Mouse (Mus musculus): ENCODE measurements around the gene Ubxn2a. TPM values are rescaled to one million over a fixed set of nuclear protein-coding genes. Genes with fewer than 3 reads are reported as not detected.
"Not testable (repeated sequence)": the region's sequence is repeated elsewhere in the genome, so short reads cannot be mapped to it uniquely, and the experiment has no call there.

Gene Ubxn2a
- polyA plus RNA-seq, 1 experiment from 2014 or later: 25.7 TPM

- Histone ChIP-seq H3K27ac (no peak overlapping the region), H3K36me3 (ENCODE audit: inconsistent target) (no peaks in the 10 kb centered on the region), H3K79me2 (ENCODE audit: inconsistent target) (no peaks in the 10 kb centered on the region; the same call in 1 of the 2 replicates), H3K4me3 (ENCODE audit: inconsistent target) (no peak overlapping the region)
- 83% methylated on average over 7 of the region's 7 CpGs for WGBS (ENCODE audit: missing documents)
These were observed 1.6 kb downstream of the Ubxn2a start for GRCm38 (mm10) chr12:4905946-4906345.

- 100% methylated on average over 5 of the region's 5 CpGs for WGBS (ENCODE audit: missing documents)
- H3K36me3 ChIP-seq (ENCODE audit: inconsistent target): no peaks in the 10 kb centered on the region
- H3K27ac ChIP-seq: no peak overlapping the region
- H3K79me2 ChIP-seq (ENCODE audit: inconsistent target): no peaks in the 10 kb centered on the region
- no peak overlapping the region for H3K4me3 ChIP-seq (ENCODE audit: inconsistent target)
These were observed 9.5 kb downstream of the Ubxn2a start for GRCm38 (mm10) chr12:4898024-4898423.

- 100% methylated on average over 1 of the region's 1 CpGs for WGBS (ENCODE audit: missing documents)
- no peaks in the 10 kb centered on the region for H3K79me2 ChIP-seq (ENCODE audit: inconsistent target)
- no peak overlapping the region for H3K27ac ChIP-seq
- no peak overlapping the region for H3K4me3 ChIP-seq (ENCODE audit: inconsistent target)
- H3K36me3 ChIP-seq (ENCODE audit: inconsistent target): peaks cover 9% of the 10 kb centered on the region; the same call in 1 of the 2 replicates
These were observed 17.6 kb downstream of the Ubxn2a start for GRCm38 (mm10) chr12:4889891-4890290.

- Histone ChIP-seq H3K79me2 (ENCODE audit: inconsistent target) (no peaks in the 10 kb centered on the region), H3K4me3 (ENCODE audit: inconsistent target) (no peak overlapping the region), H3K27ac (no peak overlapping the region), H3K36me3 (ENCODE audit: inconsistent target) (peaks cover 9% of the 10 kb centered on the region; the same call in 1 of the 2 replicates)
- WGBS (ENCODE audit: missing documents): 94% methylated on average over 2 of the region's 2 CpGs
These were observed 18.3 kb downstream of the Ubxn2a start for GRCm38 (mm10) chr12:4889251-4889650.

GRCm38 (mm10) chr12:4888739-4889138 is 18.8 kb downstream of the Ubxn2a start:
- H3K79me2 ChIP-seq (ENCODE audit: inconsistent target): no peaks in the 10 kb centered on the region
- peaks cover 9% of the 10 kb centered on the region; the same call in 1 of the 2 replicates for H3K36me3 ChIP-seq (ENCODE audit: inconsistent target)
- no peak overlapping the region for H3K4me3 ChIP-seq (ENCODE audit: inconsistent target)
- no peak overlapping the region for H3K27ac ChIP-seq

GRCm38 (mm10) chr12:4886581-4886980 is 20.9 kb downstream of the Ubxn2a start:
- not testable (repeated sequence) for H3K27ac ChIP-seq; H3K79me2 ChIP-seq (ENCODE audit: inconsistent target); H3K4me3 ChIP-seq (ENCODE audit: inconsistent target); H3K36me3 ChIP-seq (ENCODE audit: inconsistent target)
- WGBS (ENCODE audit: missing documents): 97% methylated on average over 4 of the region's 4 CpGs

- WGBS (ENCODE audit: missing documents): 82% methylated on average over 1 of the region's 1 CpGs
- H3K36me3 ChIP-seq (ENCODE audit: inconsistent target): no peaks in the 10 kb centered on the region
These were observed 22.4 kb downstream of the Ubxn2a start for GRCm38 (mm10) chr12:4885062-4885461.

GRCm38 (mm10) chr12:4882086-4882485 is 25.4 kb downstream of the Ubxn2a start:
- no peak overlapping the region for H3K4me3 ChIP-seq (ENCODE audit: inconsistent target)
- no peak overlapping the region for H3K27ac ChIP-seq
- H3K36me3 ChIP-seq (ENCODE audit: inconsistent target): no peaks in the 10 kb centered on the region
- no peaks in the 10 kb centered on the region for H3K79me2 ChIP-seq (ENCODE audit: inconsistent target)
- WGBS (ENCODE audit: missing documents): 88% methylated on average over 2 of the region's 2 CpGs

More at GRCm38 (mm10) chr12:4885062-4885461, 22.4 kb downstream of the Ubxn2a start:
- no peak overlapping the region for H3K4me3 ChIP-seq (ENCODE audit: inconsistent target)
- no peaks in the 10 kb centered on the region for H3K79me2 ChIP-seq (ENCODE audit: inconsistent target)
- H3K27ac ChIP-seq: no peak overlapping the region

- no peak overlapping the region for H3K4me3 ChIP-seq (ENCODE audit: inconsistent target)
- H3K27ac ChIP-seq: no peak overlapping the region
- H3K79me2 ChIP-seq (ENCODE audit: inconsistent target): no peaks in the 10 kb centered on the region
- no peaks in the 10 kb centered on the region for H3K36me3 ChIP-seq (ENCODE audit: inconsistent target)
- 95% methylated on average over 5 of the region's 5 CpGs for WGBS (ENCODE audit: missing documents)
These were observed 28.5 kb downstream of the Ubxn2a start for GRCm38 (mm10) chr12:4879048-4879447.

- 62% methylated on average over 9 of the region's 9 CpGs for whole genome bisulfite sequencing (ENCODE audit: missing documents)
These were observed 29.2 kb downstream of the Ubxn2a start for GRCm38 (mm10) chr12:4878296-4878783.

GRCm38 (mm10) chr12:4875623-4876022 is 31.9 kb downstream of the Ubxn2a start:
- no peak overlapping the region for H3K4me3 ChIP-seq (ENCODE audit: inconsistent target)
- H3K79me2 ChIP-seq (ENCODE audit: inconsistent target): no peaks in the 10 kb centered on the region
- WGBS (ENCODE audit: missing documents): 97% methylated on average over 8 of the region's 8 CpGs
- H3K36me3 ChIP-seq (ENCODE audit: inconsistent target): no peaks in the 10 kb centered on the region
- no peak overlapping the region for H3K27ac ChIP-seq

More at GRCm38 (mm10) chr12:4878296-4878783, 29.2 kb downstream of the Ubxn2a start:
- Histone ChIP-seq H3K79me2 (ENCODE audit: inconsistent target) (no peaks in the 10 kb centered on the region), H3K27ac (no peak overlapping the region), H3K4me3 (ENCODE audit: inconsistent target) (no peak overlapping the region), H3K36me3 (ENCODE audit: inconsistent target) (no peaks in the 10 kb centered on the region)

GRCm38 (mm10) chr12:4874161-4874927 is 33.2 kb downstream of the Ubxn2a start, which contains the start of gene Mfsd2b:
Gene Mfsd2b, minus strand, starts transcription at chr12:4874359.
- WGBS (ENCODE audit: missing documents): 3% methylated on average over 24 of the region's 24 CpGs
- H3K4me3 ChIP-seq (ENCODE audit: inconsistent target): no peak within 1 kb of the TSS
- H3K79me2 ChIP-seq (ENCODE audit: inconsistent target): no peaks in the 10 kb centered on the region
- no peak within 1 kb of the TSS for H3K27ac ChIP-seq
- H3K36me3 ChIP-seq (ENCODE audit: inconsistent target): no peaks in the 10 kb centered on the region

- H3K4me3 ChIP-seq (ENCODE audit: inconsistent target): no peak overlapping the region
- WGBS (ENCODE audit: missing documents): 86% methylated on average over 6 of the region's 6 CpGs
- no peak overlapping the region for H3K27ac ChIP-seq
These were observed 34.0 kb downstream of the Ubxn2a start for GRCm38 (mm10) chr12:4873531-4873930.

GRCm38 (mm10) chr12:4872983-4873477 is 34.5 kb downstream of the Ubxn2a start:
- Histone ChIP-seq H3K27ac (no peak overlapping the region), H3K79me2 (ENCODE audit: inconsistent target) (no peaks in the 10 kb centered on the region), H3K4me3 (ENCODE audit: inconsistent target) (no peak overlapping the region), H3K36me3 (ENCODE audit: inconsistent target) (no peaks in the 10 kb centered on the region)
- WGBS (ENCODE audit: missing documents): 72% methylated on average over 5 of the region's 5 CpGs

More at GRCm38 (mm10) chr12:4873531-4873930, 34.0 kb downstream of the Ubxn2a start:
- no peaks in the 10 kb centered on the region for H3K36me3 ChIP-seq (ENCODE audit: inconsistent target)
- H3K79me2 ChIP-seq (ENCODE audit: inconsistent target): no peaks in the 10 kb centered on the region

- no peaks in the 10 kb centered on the region for H3K36me3 ChIP-seq (ENCODE audit: inconsistent target)
- no peak overlapping the region for H3K27ac ChIP-seq
- no peak overlapping the region for H3K4me3 ChIP-seq (ENCODE audit: inconsistent target)
- WGBS (ENCODE audit: missing documents): 86% methylated on average over 3 of the region's 4 CpGs
- no peaks in the 10 kb centered on the region for H3K79me2 ChIP-seq (ENCODE audit: inconsistent target)
These were observed 35.2 kb downstream of the Ubxn2a start for GRCm38 (mm10) chr12:4872273-4872672.
